Comparison of ENCODE assay signal across 10 mouse cellular contexts in genomic region chr3:50304137-50304536, GRCm38 (mm10).
DNase-seq lines count a peak whose midpoint lies in the region; ATAC-seq and TF ChIP-seq lines count a peak whose summit lies in the region.
"Had no signal": no experiment of that assay in that cellular context is flagged by ENCODE, and none has a peak within 500 bp of the region (broad histone marks: within the 10 kb centered on the region; RNA-seq: fewer than 3 reads in every experiment).

No protein-coding gene starts in this region.

- H3K4me3 ChIP-seq in ES-Bruce4 (ENCODE audit: low read depth, low read length), result no peak overlapping the region
- H3K4me3 ChIP-seq in lung, adult 2 months (replicated peaks; ENCODE audit: extremely low read depth, low read depth, low read length), result no peak overlapping the region
- no peak overlapping the region for H3K4me3 ChIP-seq in hindbrain, embryonic 16.5 days (ENCODE audit: low read length)
- H3K4me3 ChIP-seq: embryonic facial prominence, embryonic 13.5 days; limb, embryonic 15.5 days had no signal

- no peaks in the 10 kb centered on the region for H3K27me3 ChIP-seq in ES-Bruce4 (ENCODE audit: control insufficient read depth, insufficient read depth, low read length, poor library complexity, severe bottlenecking)
- H3K27me3 ChIP-seq in hindbrain, embryonic 16.5 days (replicated peaks; ENCODE audit: control insufficient read depth, insufficient read depth, low read length), result no peaks in the 10 kb centered on the region
- H3K27me3 ChIP-seq: embryonic facial prominence, embryonic 13.5 days; limb, embryonic 15.5 days had no signal

- H3K4me2 ChIP-seq in hindbrain, embryonic 16.5 days (ENCODE audit: low read length), result no peak overlapping the region
- H3K4me2 ChIP-seq: embryonic facial prominence, embryonic 13.5 days; limb, embryonic 15.5 days had no signal

- TF ChIP-seq EP300 in ES-Bruce4 (IDR thresholded peaks at IDR 0.05; ENCODE audit: insufficient read depth, low read depth, low read length), result no peak

- WGBS in lung, adult 2 months, result 57% methylated on average over 4 of the region's 4 CpGs
- 53% methylated on average over 4 of the region's 4 CpGs for WGBS in hindbrain, embryonic 16.5 days

- peak; percentile 64 for TF ChIP-seq CTCF in ES-Bruce4 (IDR thresholded peaks at IDR 0.05; ENCODE audit: low read depth, low read length)
- peak; percentile 77 for TF ChIP-seq CTCF in lung, adult 2 months (IDR thresholded peaks at IDR 0.05; ENCODE audit: insufficient read depth, low read length)

- H3K27ac ChIP-seq in ES-Bruce4 (ENCODE audit: insufficient read depth, low read length), result no peak overlapping the region
- no peak overlapping the region for H3K27ac ChIP-seq in hindbrain, embryonic 16.5 days (ENCODE audit: low read depth, low read length)
- H3K27ac ChIP-seq: embryonic facial prominence, embryonic 13.5 days; limb, embryonic 15.5 days had no signal

- no peaks in the 10 kb centered on the region for H3K9me3 ChIP-seq in ES-Bruce4 (replicated peaks; ENCODE audit: control insufficient read depth, insufficient read depth, low read length, poor library complexity, severe bottlenecking)
- H3K9me3 ChIP-seq in hindbrain, embryonic 16.5 days (ENCODE audit: control insufficient read depth, low read length), result no peaks in the 10 kb centered on the region
- H3K9me3 ChIP-seq: embryonic facial prominence, embryonic 13.5 days; limb, embryonic 15.5 days had no signal

- peak; percentile 21 for DNase-seq in layer of hippocampus, adult 11-12 months (ENCODE audit: low spot score)
- no peak for DNase-seq in layer of hippocampus, adult 8-10 months (ENCODE audit: low spot score in 2 of 2)
- DNase-seq in adrenal gland, adult 8-10 months, result peak; percentile 19
- DNase-seq in embryo, embryonic 9.5 days (ENCODE audit: extremely low spot score), result peak; percentile 38
- DNase-seq in lung, adult 2 months, result peak; percentile 21
- peak; percentile 31 to 57 for DNase-seq in thymus, postnatal 10 days (ENCODE audit: low spot score in 2 of 2)

- no peaks in the 10 kb centered on the region for H3K4me1 ChIP-seq in ES-Bruce4 (ENCODE audit: control insufficient read depth, insufficient read depth, low read length)
- H3K4me1 ChIP-seq in lung, adult 2 months (ENCODE audit: control insufficient read depth, insufficient read depth, low read length), result no peaks in the 10 kb centered on the region
- H3K4me1 ChIP-seq in hindbrain, embryonic 16.5 days (ENCODE audit: control insufficient read depth, insufficient read depth, low read depth, low read length), result peaks cover 6% of the 10 kb centered on the region; the same call in 1 of the 2 replicates

- H3K9ac ChIP-seq in ES-Bruce4 (ENCODE audit: low read depth, poor library complexity, severe bottlenecking), result no peak overlapping the region
- H3K9ac ChIP-seq in hindbrain, embryonic 16.5 days (ENCODE audit: low read depth, low read length), result no peak overlapping the region
- H3K9ac ChIP-seq: embryonic facial prominence, embryonic 13.5 days; limb, embryonic 15.5 days had no signal

- TF ChIP-seq POLR2A in ES-Bruce4 (IDR thresholded peaks at IDR 0.05; ENCODE audit: insufficient read depth, low read length), result no peak
- no peak for TF ChIP-seq POLR2A in lung, adult 2 months (IDR thresholded peaks at IDR 0.05; ENCODE audit: borderline replicate concordance, extremely low read depth, low read depth, low read length)

- H3K36me3 ChIP-seq in ES-Bruce4 (ENCODE audit: control insufficient read depth, insufficient read depth, low read length, poor library complexity, severe bottlenecking), result no peaks in the 10 kb centered on the region
- no peaks in the 10 kb centered on the region for H3K36me3 ChIP-seq in hindbrain, embryonic 16.5 days (ENCODE audit: control insufficient read depth, insufficient read depth, low read length)
- H3K36me3 ChIP-seq: embryonic facial prominence, embryonic 13.5 days; limb, embryonic 15.5 days had no signal

- ATAC-seq in hindbrain, embryonic 16.5 days, result no peak

Comparison
In these comparisons a context has a peak if more than half of its experiments do, and no peak if none do; other contexts are left out.
1. DNase-seq: peak in layer of hippocampus, adult 11-12 months (single experiment), adrenal gland, adult 8-10 months (single experiment), embryo, embryonic 9.5 days (single experiment), lung, adult 2 months (single experiment) and thymus, postnatal 10 days (2 of 2); none in layer of hippocampus, adult 8-10 months (0 of 2).